Mouse (Mus musculus) cerebellum, adult 2 months (tissue): Measurements from ENCODE around the gene Lce1m. TPM values are rescaled to one million over a fixed set of nuclear protein-coding genes. Genes with fewer than 3 reads are reported as not detected.
A peak's percentile ranks its signal among the peaks of the same experiment; 100 is the strongest.
"Not testable (repeated sequence)": the region's sequence is repeated elsewhere in the genome, so short reads cannot be mapped to it uniquely, and the experiment has no call there.

Experiments used
- DNase-seq, 2 experiments: peaks; one replicate each; pipeline ENCODE4 v3.0.0; 2021
- H3K27ac ChIP-seq: fragments of 200-500 bp; 2 replicates; pipeline ENCODE4 v1.5.1; 2012; ENCODE audit warnings: low read length, control low read depth, inconsistent platforms; ENCODE audit not compliant: insufficient read depth
- H3K27me3 ChIP-seq: fragments of 200-500 bp; 2 replicates; pipeline ENCODE4 v1.6.1; 2012; ENCODE audit warnings: inconsistent platforms, mild to moderate bottlenecking, low read length, moderate library complexity; ENCODE audit not compliant: control insufficient read depth, insufficient read depth
- H3K4me1 ChIP-seq: fragments of 200-500 bp; 2 replicates; pipeline ENCODE4 v1.6.1; 2011; ENCODE audit warnings: low read length; ENCODE audit not compliant: control insufficient read depth, insufficient read depth
- H3K4me3 ChIP-seq: fragments of 200-500 bp; replicated peaks from 2 replicates; pipeline ENCODE3; 2011; ENCODE audit warnings: mild to moderate bottlenecking, low read depth, low read length, control low read depth; ENCODE audit not compliant: insufficient read depth
- CTCF ChIP-seq: fragments of 200-500 bp; IDR thresholded peaks from 2 replicates; pipeline ENCODE4 v1.5.1; 2011; ENCODE audit warnings: low read depth, mild to moderate bottlenecking, control low read depth, low read length, moderate library complexity, borderline replicate concordance; ENCODE audit not compliant: insufficient read depth
- POLR2A ChIP-seq: fragments of 200-500 bp; IDR thresholded peaks from 2 replicates; pipeline ENCODE4 v1.6.1; 2011; ENCODE audit warnings: low read length, control low read depth, borderline replicate concordance; ENCODE audit not compliant: insufficient read depth
- WGBS: fragments of 180-500 bp; shearing (Covaris S2); methylation state at CpG from one replicate; pipeline ENCODE4 v1.1.7; 2018; 5-methylcytosine and 5-hydroxymethylcytosine counted together
- polyA plus RNA-seq: library from polyadenylated mRNA; depleted of rRNA; stranded (reverse); fragments of >200 nt; gene quantifications from 2 replicates; pipeline ENCODE4 v1.2.3, GENCODE M21; 2012; rRNA removed

Lce1m gene
- not detected in 2 replicates for polyA plus RNA-seq

DNA sequence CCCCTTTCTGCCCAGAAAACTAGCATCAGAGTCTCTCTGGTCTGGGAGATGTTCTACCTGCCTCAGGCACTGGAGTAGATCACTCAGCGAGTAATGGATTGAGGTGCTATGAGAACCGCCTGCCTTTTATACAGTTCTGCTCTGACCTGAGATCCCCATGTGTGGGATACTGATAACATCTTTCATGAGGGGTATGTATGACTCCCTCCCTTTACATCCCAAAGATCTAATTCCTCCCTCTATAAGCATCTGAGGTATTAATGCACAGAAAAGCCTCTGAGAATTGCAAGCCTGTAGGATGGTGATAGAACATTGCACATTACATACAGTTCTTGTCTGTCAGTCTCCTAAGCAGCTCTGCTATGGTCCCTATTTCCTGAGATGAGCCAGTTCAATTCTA lies at the start of gene Lce1m:
Lce1m (minus strand) TSS at position 101 of the 400 bp plus-strand sequence.
- H3K4me1 ChIP-seq, result no peaks in the 10 kb centered on the region
- no peaks in the 10 kb centered on the region; the same call in 1 of the 2 replicates for H3K27me3 ChIP-seq
- H3K27ac ChIP-seq, result no peak within 1 kb of the TSS
- no peak within 1 kb of the TSS for H3K4me3 ChIP-seq
- TF ChIP-seq CTCF, result no peak
- TF ChIP-seq POLR2A, result no peak
- 92% methylated on average over 2 of the region's 2 CpGs for WGBS
- no peak for DNase-seq

- H3K27me3 ChIP-seq, H3K4me1 ChIP-seq, H3K27ac ChIP-seq, H3K4me3 ChIP-seq, DNase-seq: not testable (repeated sequence)
Observed at GRCm38 (mm10) chr3:93068523-93068922, 49.7 kb upstream of the Lce1m start, which contains the start of gene Gm4858. Gene Gm4858, plus strand, starts transcription at chr3:93068823.

GRCm38 (mm10) chr3:93052826-93053474 lies 34.1 kb upstream of the Lce1m start:
- no peak overlapping the region for H3K4me3 ChIP-seq
- H3K27ac ChIP-seq, result no peak overlapping the region
- H3K27me3 ChIP-seq, result no peaks in the 10 kb centered on the region
- H3K4me1 ChIP-seq, result no peaks in the 10 kb centered on the region
- TF ChIP-seq POLR2A (no peak), CTCF (no peak)
- DNase-seq, result no peak
- 59% methylated on average over 10 of the region's 10 CpGs for WGBS

- WGBS, result 83% methylated on average over 1 of the region's 1 CpGs
- DNase-seq, result no peak
- no peak overlapping the region for H3K27ac ChIP-seq
- no peaks in the 10 kb centered on the region for H3K27me3 ChIP-seq
- no peak overlapping the region for H3K4me3 ChIP-seq
- no peaks in the 10 kb centered on the region for H3K4me1 ChIP-seq
- TF ChIP-seq CTCF (no peak), POLR2A (no peak)
Observed at GRCm38 (mm10) chr3:93050182-93050581, 31.3 kb upstream of the Lce1m start.

GRCm38 (mm10) chr3:93031450-93031849 lies 12.6 kb upstream of the Lce1m start:
- 48% methylated on average over 5 of the region's 5 CpGs for WGBS
- DNase-seq, result no peak
- H3K4me3 ChIP-seq, result no peak overlapping the region
- H3K27ac ChIP-seq, result no peak overlapping the region
- TF ChIP-seq CTCF (peak; percentile 29; the same call in 1 of the 2 replicates), POLR2A (no peak)
- no peaks in the 10 kb centered on the region for H3K4me1 ChIP-seq
- H3K27me3 ChIP-seq, result no peaks in the 10 kb centered on the region

GRCm38 (mm10) chr3:93025486-93025885 lies 6.6 kb upstream of the Lce1m start:
- DNase-seq, result no peak
- Histone ChIP-seq H3K27ac (no peak overlapping the region), H3K27me3 (no peaks in the 10 kb centered on the region), H3K4me1 (no peaks in the 10 kb centered on the region), H3K4me3 (no peak overlapping the region)
- WGBS, result 83% methylated on average over 2 of the region's 2 CpGs
- TF ChIP-seq CTCF (no peak), POLR2A (no peak)

DNA sequence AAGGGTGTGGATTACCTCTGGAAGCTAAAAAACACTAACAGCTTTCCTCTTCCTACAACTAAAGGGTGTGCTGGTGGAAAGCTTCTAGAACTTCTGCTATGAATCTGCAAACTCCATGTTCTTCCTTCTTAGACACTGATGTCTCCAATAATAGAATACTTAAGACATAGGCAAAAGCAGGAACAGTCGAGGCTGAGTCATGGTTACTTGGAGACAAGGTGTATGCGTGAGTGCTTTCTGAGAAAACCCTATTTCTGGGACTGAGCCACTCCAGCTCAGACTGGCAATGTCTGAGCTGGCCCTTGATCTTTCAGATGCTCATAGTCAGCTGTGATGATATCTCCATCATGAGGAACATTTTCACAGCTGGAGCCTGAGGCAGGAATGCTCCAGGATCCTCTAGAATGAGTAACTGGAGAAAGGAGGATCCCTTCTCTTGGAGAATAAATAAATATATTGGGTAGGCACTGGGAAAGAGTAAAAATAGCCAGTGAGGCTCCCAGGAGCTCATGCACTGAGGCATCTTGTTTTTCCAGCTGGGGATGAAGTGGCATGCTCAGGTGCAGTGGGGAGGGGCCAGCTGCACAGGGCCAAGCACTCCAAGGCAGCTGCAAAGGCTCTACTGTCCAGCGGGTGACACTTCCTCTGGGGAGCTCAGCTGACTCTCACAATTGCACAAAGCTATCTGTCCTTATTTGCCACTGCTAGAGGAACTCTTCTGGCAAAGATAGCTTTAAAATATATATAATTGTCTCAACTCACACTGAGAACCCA lies 4.7 kb upstream of the Lce1m start:
- Histone ChIP-seq H3K4me1 (no peaks in the 10 kb centered on the region), H3K27ac (no peak overlapping the region), H3K27me3 (no peaks in the 10 kb centered on the region), H3K4me3 (no peak overlapping the region)
- WGBS, result 78% methylated on average over 3 of the region's 3 CpGs
- TF ChIP-seq CTCF (no peak), POLR2A (no peak)
- no peak for DNase-seq

GRCm38 (mm10) chr3:93021171-93021570 lies 2.3 kb upstream of the Lce1m start:
- H3K4me1 ChIP-seq, result no peaks in the 10 kb centered on the region
- no peak for TF ChIP-seq POLR2A
- no peak for TF ChIP-seq CTCF
- H3K27me3 ChIP-seq, result no peaks in the 10 kb centered on the region
- H3K27ac ChIP-seq, result no peak overlapping the region
- no peak overlapping the region for H3K4me3 ChIP-seq
- WGBS, result 93% methylated on average over 1 of the region's 1 CpGs
- DNase-seq, result no peak
